ENCODE assay signal across 11 mouse cellular contexts in genomic region chr17:51806124-51806960, GRCm38 (mm10). TPM values are rescaled to one million over a fixed set of nuclear protein-coding genes. Genes with fewer than 3 reads are reported as not detected.
DNase-seq lines count a peak whose midpoint lies in the region; TF ChIP-seq lines count a peak whose summit lies in the region.
"Had no signal": no experiment of that assay in that cellular context is flagged by ENCODE, and none has a peak within 500 bp of the region (broad histone marks: within the 10 kb centered on the region; RNA-seq: fewer than 3 reads in every experiment).

No protein-coding gene starts in this region.

- no peak for DNase-seq in layer of hippocampus, adult 2 months (ENCODE audit: low spot score in 2 of 2)
- DNase-seq in layer of hippocampus, adult 18-20 months (ENCODE audit: low spot score in 2 of 2) = no peak
- peak; percentile 66 for DNase-seq in T-cell, adult 2 months (ENCODE audit: low spot score)
- peak; percentile 19 for DNase-seq in cerebellum, adult 8-10 months
- DNase-seq in induced T-regulatory cell, adult 2 months (ENCODE audit: low read depth) = peak; percentile 73
- DNase-seq in adrenal gland, adult 2 months = no peak
- DNase-seq in embryo, embryonic 11 days = no peak
- DNase-seq: gastrocnemius, postnatal 14 days; liver, postnatal 0 days had no signal

- no peak overlapping the region; the same call in 1 of the 2 replicates for H3K4me3 ChIP-seq in layer of hippocampus, adult 2 months
- H3K4me3 ChIP-seq: embryonic facial prominence, embryonic 15.5 days; megakaryocyte, embryonic 14.5 days had no signal

- no peak for TF ChIP-seq CTCF in layer of hippocampus, adult 2 months (conservative IDR thresholded peaks at IDR 0.05)

- H3K27ac ChIP-seq in layer of hippocampus, adult 2 months = peak overlapping the region; percentile 52
- H3K27ac ChIP-seq: embryonic facial prominence, embryonic 15.5 days had no signal

RNA-seq across cellular contexts. Expression of gene Satb1, which starts 26.7 kb away (rescaled TPM):
- 10 to 100 TPM; 69.2 to 73.0 TPM for total RNA-seq in layer of hippocampus, adult 2 months (2021)
- 10 to 100 TPM; 67.6 to 74.5 TPM for total RNA-seq in layer of hippocampus, adult 18-20 months (2021)
- 10 to 100 TPM; 19.6 to 21.0 TPM for total RNA-seq in adrenal gland, adult 2 months (2021)
- polyA plus RNA-seq in adrenal gland, adult 2 months (2012; rRNA removed) = 13.0 and 15.4 TPM in 2 replicates

Comparison
In these comparisons a context has a peak if more than half of its experiments do, and no peak if none do; other contexts are left out.
1. DNase-seq: peak in T-cell, adult 2 months (single experiment), cerebellum, adult 8-10 months (single experiment) and induced T-regulatory cell, adult 2 months (single experiment); none in layer of hippocampus, adult 2 months (0 of 2), layer of hippocampus, adult 18-20 months (0 of 2), adrenal gland, adult 2 months (single experiment) and embryo, embryonic 11 days (single experiment).